Mouse (Mus musculus): Measurements from ENCODE around the gene Rnf227.

GRCm38 (mm10) chr11:69384979-69385378 is 44.7 kb downstream of the Rnf227 start:
- TF ChIP-seq MYOG (IDR thresholded peaks at IDR 0.05; ENCODE audit: control insufficient read depth in 1 of 3, insufficient read depth in 1 of 3, insufficient read length in 2 of 3, low read depth in 2 of 3) (no peak), POLR2A (IDR thresholded peaks at IDR 0.05; ENCODE audit: insufficient read length, low read depth) (no peak), USF1 (IDR thresholded peaks at IDR 0.05; ENCODE audit: low read depth) (no peak), MAX (IDR thresholded peaks at IDR 0.05; ENCODE audit: low read depth) (no peak), POLR2AphosphoS2 (IDR thresholded peaks at IDR 0.05; ENCODE audit: insufficient read length, low read depth) (no peak), CEBPB (IDR thresholded peaks at IDR 0.05; ENCODE audit: insufficient read depth, poor library complexity, severe bottlenecking) (no peak), E2F4 (IDR thresholded peaks at IDR 0.05; ENCODE audit: insufficient read depth) (no peak), SRF (IDR thresholded peaks at IDR 0.05; ENCODE audit: control insufficient read depth, insufficient read length, low read depth) (no peak), TCF12 (IDR thresholded peaks at IDR 0.05; ENCODE audit: insufficient read depth, poor library complexity, severe bottlenecking) (no peak), MYOD1 (IDR thresholded peaks at IDR 0.05; ENCODE audit: control insufficient read depth in 1 of 3, insufficient read length in 2 of 3, low read depth in 2 of 3) (no peak), REST (IDR thresholded peaks at IDR 0.05; ENCODE audit: insufficient read depth, insufficient read length) (no peak), TCF3 (IDR thresholded peaks at IDR 0.05; ENCODE audit: insufficient read length, low read depth) (no peak)

All from myocyte (in vitro differentiated cells).